7 mouse cellular contexts compared by ENCODE assay signal in the genomic region with DNA sequence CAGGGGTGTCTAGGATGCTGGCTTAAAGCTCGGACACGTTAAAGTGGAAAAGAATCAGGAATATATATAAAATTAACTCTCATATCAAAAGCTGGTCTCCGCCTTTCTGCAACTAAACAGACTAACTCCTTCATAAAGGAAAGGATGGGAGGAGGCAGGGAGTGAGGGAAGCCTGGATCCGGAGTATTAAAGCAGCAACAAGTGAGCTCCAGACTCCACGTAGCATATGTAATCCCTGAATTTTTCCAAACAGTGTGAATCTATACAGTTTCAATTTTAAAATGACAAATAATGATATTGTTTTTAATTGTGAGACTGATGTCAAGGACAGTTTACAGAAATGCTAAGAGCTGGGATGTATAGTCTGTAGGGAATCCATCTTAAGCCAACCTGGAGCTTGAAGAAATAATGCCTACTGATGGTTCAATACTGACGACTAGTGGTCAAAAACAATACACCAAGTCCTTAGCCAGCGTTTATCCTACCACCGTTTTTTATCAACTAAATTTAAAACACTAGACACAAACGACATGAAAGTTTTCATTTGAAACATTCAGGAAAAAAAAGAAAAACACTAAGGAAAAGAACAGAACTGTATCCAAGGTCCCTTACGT.
DNase-seq lines count a peak whose midpoint lies in the region.

No protein-coding gene starts in this region.

- peak; percentile 43 for DNase-seq in left cerebral cortex, adult 11 months (ENCODE audit: low spot score)
- DNase-seq in left cerebral cortex, adult 8-10 months (ENCODE audit: low spot score in 2 of 2): no peak
- peak; percentile 9 for DNase-seq in MN1 (ENCODE audit: low spot score)
- peak; percentile 34 for DNase-seq in cerebellum, adult 9-11 months
- DNase-seq in induced T-regulatory cell, adult 2 months (ENCODE audit: low read depth): peak; percentile 71
- DNase-seq in naive thymus-derived CD4-positive, alpha-beta T cell, adult 2 months (ENCODE audit: low read depth): peak; percentile 57
- no peak for DNase-seq in adrenal gland, postnatal 4 days (ENCODE audit: low spot score in 2 of 2)

Comparison
In these comparisons a context has a peak if more than half of its experiments do, and no peak if none do; other contexts are left out.
1. DNase-seq: peak in left cerebral cortex, adult 11 months (single experiment), MN1 (single experiment), cerebellum, adult 9-11 months (single experiment), induced T-regulatory cell, adult 2 months (single experiment) and naive thymus-derived CD4-positive, alpha-beta T cell, adult 2 months (single experiment); none in left cerebral cortex, adult 8-10 months (0 of 2) and adrenal gland, postnatal 4 days (0 of 2).